ENCODE assay signal across 8 mouse cellular contexts in the genomic region with DNA sequence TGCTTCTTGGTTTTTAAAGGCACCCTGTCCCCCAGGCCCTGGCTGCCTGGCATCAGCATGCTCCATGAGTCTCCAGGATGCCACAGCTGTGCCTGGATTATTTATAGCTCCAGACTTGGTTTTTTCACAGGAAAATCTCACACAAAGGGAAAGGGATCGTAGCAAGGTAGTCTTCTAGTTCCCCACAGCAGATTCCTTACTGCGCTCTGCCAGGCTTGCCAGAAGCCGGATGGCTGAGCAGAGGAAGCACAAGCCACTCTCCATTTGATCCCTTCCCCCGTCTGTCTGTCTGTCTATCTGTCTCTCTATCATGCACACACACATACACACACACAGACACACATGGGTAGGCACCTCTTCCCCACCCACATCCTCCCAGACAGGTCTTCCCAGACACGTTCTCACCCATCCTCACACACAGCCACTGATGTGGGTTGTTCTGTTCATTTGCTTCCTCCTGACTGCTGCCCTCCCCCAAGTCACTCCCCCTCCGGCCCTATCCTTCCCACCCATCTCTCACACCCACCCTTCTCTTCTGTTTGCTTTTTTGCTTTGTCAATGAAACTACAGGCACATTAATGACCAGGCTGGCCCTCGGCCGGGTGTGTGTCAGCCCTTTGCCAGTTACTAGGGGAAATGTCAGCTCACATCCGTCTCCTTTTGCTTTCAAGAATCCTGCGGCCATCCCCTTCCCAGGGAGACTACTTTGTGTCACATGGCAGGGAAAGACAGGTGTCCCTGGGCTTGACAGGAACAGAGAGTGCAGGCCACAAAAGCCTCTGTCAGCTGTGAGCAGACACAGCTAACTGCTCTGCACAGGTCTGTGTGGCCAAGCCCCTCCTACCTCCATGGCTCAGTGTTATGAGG. TPM values are rescaled to one million over a fixed set of nuclear protein-coding genes. Genes with fewer than 3 reads are reported as not detected.
DNase-seq lines count a peak whose midpoint lies in the region; ATAC-seq and TF ChIP-seq lines count a peak whose summit lies in the region.

No protein-coding gene starts in this region.

- peak; percentile 49 for DNase-seq in layer of hippocampus, adult 9-11 months
- DNase-seq in layer of hippocampus, adult 18-20 months (ENCODE audit: low spot score in 2 of 2), result no peak
- peak; percentile 55 for DNase-seq in lung, postnatal 10 days
- no peak for DNase-seq in adipocyte (ENCODE audit: low spot score)
- no peak for DNase-seq in adrenal gland, postnatal 4 days (ENCODE audit: low spot score in 2 of 2)

- TF ChIP-seq POLR2A in small intestine, adult 2 months (IDR thresholded peaks at IDR 0.05; ENCODE audit: low read depth, low read length), result no peak

- H3K4me3 ChIP-seq in small intestine, adult 2 months (ENCODE audit: low read depth, low read length), result no peak overlapping the region

- H3K27ac ChIP-seq in small intestine, adult 2 months (ENCODE audit: insufficient read depth, low read depth, low read length), result peak overlapping the region; percentile 21; the same call in 1 of the 2 replicates

- TF ChIP-seq CTCF in small intestine, adult 2 months (IDR thresholded peaks at IDR 0.05; ENCODE audit: extremely low read depth, insufficient read length, insufficient replicate concordance, low read depth, low read length), result no peak

- H3K4me1 ChIP-seq in small intestine, adult 2 months (ENCODE audit: control insufficient read depth, insufficient read depth, insufficient read length, low read length), result peaks cover 22% of the 10 kb centered on the region

- 56% methylated on average over 10 of the region's 10 CpGs for WGBS in small intestine, adult 2 months

- peak; percentile 26 for ATAC-seq in common myeloid progenitor, adult 5-6 weeks (replicated peaks; ENCODE audit: low read depth, poor library complexity, severe bottlenecking)
- ATAC-seq in granulocyte monocyte progenitor cell, adult 5-6 weeks (replicated peaks; ENCODE audit: poor library complexity, severe bottlenecking), result 0 out of 2 replicates have a peak, but pooled peaks have one; percentile 5

- no peaks in the 10 kb centered on the region for H3K36me3 ChIP-seq in small intestine, adult 2 months (ENCODE audit: control insufficient read depth, insufficient read depth, low read length)

- no peaks in the 10 kb centered on the region for H3K27me3 ChIP-seq in small intestine, adult 2 months (ENCODE audit: control insufficient read depth, insufficient read depth, low read length)

RNA-seq across cellular contexts. Expression of gene Irf2bpl, which starts 24.4 kb away (rescaled TPM):
- 10 to 100 TPM; 76.4 to 76.9 TPM for total RNA-seq in layer of hippocampus, adult 18-20 months (2021)
- total RNA-seq in common myeloid progenitor, adult 5-6 weeks (2017), result 1.9 and 3.6 TPM in 2 replicates
- total RNA-seq in granulocyte monocyte progenitor cell, adult 5-6 weeks (2014; fragmentation: Nextera tagmentation), result 1.2 and 1.8 TPM in 2 replicates
- 0.15 and 0.78 TPM in 2 replicates for total RNA-seq in granulocyte monocyte progenitor cell, adult 5-6 weeks (2017)
- 17.5 and 30.5 TPM in 2 replicates for polyA plus RNA-seq in small intestine, adult 2 months (2012; rRNA removed)
- 10 to 100 TPM; 78.0 to 81.7 TPM for total RNA-seq in adrenal gland, postnatal 4 days (2021)

Comparison
In these comparisons a context has a peak if more than half of its experiments do, and no peak if none do; other contexts are left out.
1. DNase-seq: peak in layer of hippocampus, adult 9-11 months (single experiment) and lung, postnatal 10 days (single experiment); none in layer of hippocampus, adult 18-20 months (0 of 2), adipocyte (single experiment) and adrenal gland, postnatal 4 days (0 of 2).
2. RNA of gene Irf2bpl, which starts 24.4 kb away (total RNA-seq): 78.0 to 81.7 TPM in adrenal gland, postnatal 4 days and 76.4 to 76.9 TPM in layer of hippocampus, adult 18-20 months; 1.9 to 3.6 TPM in common myeloid progenitor, adult 5-6 weeks and 0.15 to 1.8 TPM in granulocyte monocyte progenitor cell, adult 5-6 weeks; every median in the first group is over 10 times any median in the second.